Mouse (Mus musculus): ENCODE measurements around the gene Gm44503. TPM values are rescaled to one million over a fixed set of nuclear protein-coding genes. Genes with fewer than 3 reads are reported as not detected.

The Gm44503 gene
- polyA plus RNA-seq, 1 experiment from 2014 or later: not detected

- Histone ChIP-seq H3K9me3 (ENCODE audit: control insufficient read depth, low read length) (no peaks in the 10 kb centered on the region), H3K4me3 (ENCODE audit: low read length) (no peak overlapping the region), H3K27me3 (ENCODE audit: control insufficient read depth, insufficient read depth, low read length) (no peaks in the 10 kb centered on the region), H3K9ac (ENCODE audit: low read depth, low read length) (no peak overlapping the region), H3K4me1 (ENCODE audit: control insufficient read depth, insufficient read depth, low read length) (no peaks in the 10 kb centered on the region), H3K4me2 (replicated peaks; ENCODE audit: low read depth, low read length) (no peak overlapping the region), H3K36me3 (ENCODE audit: control insufficient read depth, insufficient read depth, low read length) (peaks cover 30% of the 10 kb centered on the region; the same call in 1 of the 2 replicates), H3K27ac (ENCODE audit: low read depth, low read length) (no peak overlapping the region)
- 92% methylated on average over 1 of the region's 1 CpGs for WGBS
- no peak for ATAC-seq (ENCODE audit: low FRiP score, low TSS enrichment)
Observed at GRCm38 (mm10) chr9:73030443-73030842, 71.8 kb downstream of the Gm44503 start.

DNA sequence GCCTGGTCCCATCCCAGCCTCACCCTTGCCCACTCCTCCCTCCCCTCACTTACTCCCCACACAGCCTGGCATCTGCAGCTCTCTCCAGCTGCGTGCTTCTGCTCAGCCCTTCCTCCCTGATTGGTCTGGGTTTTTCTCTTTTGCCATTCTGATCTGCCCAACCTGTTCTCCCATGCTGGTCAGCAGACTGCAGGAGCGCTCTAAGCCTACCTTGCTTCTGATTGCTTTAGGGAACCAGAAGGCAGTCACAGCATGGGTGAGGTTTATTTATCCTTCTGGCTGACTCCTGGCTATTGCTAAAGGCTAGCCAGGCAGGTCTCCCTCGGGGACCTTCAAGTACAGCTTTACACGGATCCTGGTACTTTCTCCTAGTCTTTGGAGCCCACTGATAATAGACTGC lies 72.8 kb downstream of the Gm44503 start:
- Histone ChIP-seq H3K27ac (ENCODE audit: low read depth, low read length) (no peak overlapping the region), H3K4me2 (replicated peaks; ENCODE audit: low read depth, low read length) (no peak overlapping the region), H3K27me3 (ENCODE audit: control insufficient read depth, insufficient read depth, low read length) (no peaks in the 10 kb centered on the region), H3K4me1 (ENCODE audit: control insufficient read depth, insufficient read depth, low read length) (no peaks in the 10 kb centered on the region), H3K4me3 (ENCODE audit: low read length) (no peak overlapping the region), H3K9ac (ENCODE audit: low read depth, low read length) (no peak overlapping the region), H3K9me3 (ENCODE audit: control insufficient read depth, low read length) (no peaks in the 10 kb centered on the region), H3K36me3 (ENCODE audit: control insufficient read depth, insufficient read depth, low read length) (peaks cover 30% of the 10 kb centered on the region; the same call in 1 of the 2 replicates)
- ATAC-seq (ENCODE audit: low FRiP score, low TSS enrichment): no peak
- WGBS: 75% methylated on average over 4 of the region's 4 CpGs

- Histone ChIP-seq H3K36me3 (ENCODE audit: control insufficient read depth, insufficient read depth, low read length) (peaks cover 30% of the 10 kb centered on the region; the same call in 1 of the 2 replicates), H3K9me3 (ENCODE audit: control insufficient read depth, low read length) (no peaks in the 10 kb centered on the region), H3K27me3 (ENCODE audit: control insufficient read depth, insufficient read depth, low read length) (no peaks in the 10 kb centered on the region), H3K4me2 (replicated peaks; ENCODE audit: low read depth, low read length) (no peak overlapping the region), H3K4me1 (ENCODE audit: control insufficient read depth, insufficient read depth, low read length) (no peaks in the 10 kb centered on the region), H3K4me3 (ENCODE audit: low read length) (no peak overlapping the region), H3K9ac (ENCODE audit: low read depth, low read length) (no peak overlapping the region), H3K27ac (ENCODE audit: low read depth, low read length) (no peak overlapping the region)
- WGBS: 97% methylated on average over 1 of the region's 1 CpGs
- ATAC-seq (ENCODE audit: low FRiP score, low TSS enrichment): no peak
Observed at GRCm38 (mm10) chr9:73033406-73033805, 74.8 kb downstream of the Gm44503 start.

- 0% methylated on average over 49 of the region's 49 CpGs for WGBS
- H3K27me3 ChIP-seq (ENCODE audit: control insufficient read depth, insufficient read depth, low read length): no peaks in the 10 kb centered on the region
- no peaks in the 10 kb centered on the region for H3K9me3 ChIP-seq (ENCODE audit: control insufficient read depth, low read length)
- peak overlapping the region; percentile 74 for H3K4me2 ChIP-seq (replicated peaks; ENCODE audit: low read depth, low read length)
- H3K4me3 ChIP-seq (ENCODE audit: low read length): peak overlapping the region; percentile 72
- H3K27ac ChIP-seq (ENCODE audit: low read depth, low read length): peak overlapping the region; percentile 39; the same call in 1 of the 2 replicates
- no peaks in the 10 kb centered on the region; the same call in 1 of the 2 replicates for H3K36me3 ChIP-seq (ENCODE audit: control insufficient read depth, insufficient read depth, low read length)
- peaks cover 7% of the 10 kb centered on the region for H3K4me1 ChIP-seq (ENCODE audit: control insufficient read depth, insufficient read depth, low read length)
- peak overlapping the region; percentile 70 for H3K9ac ChIP-seq (ENCODE audit: low read depth, low read length)
- peak; percentile 84 for ATAC-seq (ENCODE audit: low FRiP score, low TSS enrichment)
Observed at GRCm38 (mm10) chr9:73039222-73039945, 80.7 kb downstream of the Gm44503 start.

DNA sequence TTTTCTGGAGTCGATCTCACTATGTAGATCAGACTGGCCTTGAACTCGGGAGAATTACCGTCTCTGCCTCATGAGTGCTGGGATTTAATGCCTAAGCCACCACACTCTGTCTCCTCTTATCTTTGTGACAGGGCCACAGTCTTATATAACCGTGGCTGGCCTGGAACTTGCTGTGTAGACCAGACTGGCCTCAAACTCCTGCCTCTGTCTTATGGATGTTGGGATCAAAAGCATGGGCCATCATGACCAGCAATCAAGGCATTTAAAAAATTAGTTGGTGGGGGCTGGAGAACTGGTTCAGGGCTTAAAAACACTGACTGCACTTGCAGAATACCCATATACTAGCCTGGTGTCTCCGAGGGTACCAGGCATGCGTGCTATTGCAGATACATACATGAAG lies 81.4 kb downstream of the Gm44503 start, which contains the start of gene Pigb:
TSS of gene Pigb (minus strand) at position 299 of the 400 bp plus-strand sequence.
- H3K9ac ChIP-seq (ENCODE audit: low read depth, low read length): peak within 1 kb of the TSS; percentile 70
- no peaks in the 10 kb centered on the region for H3K27me3 ChIP-seq (ENCODE audit: control insufficient read depth, insufficient read depth, low read length)
- WGBS: 30% methylated on average over 6 of the region's 6 CpGs
- H3K4me1 ChIP-seq (ENCODE audit: control insufficient read depth, insufficient read depth, low read length): peaks cover 9% of the 10 kb centered on the region
- H3K9me3 ChIP-seq (ENCODE audit: control insufficient read depth, low read length): no peaks in the 10 kb centered on the region
- peak within 1 kb of the TSS; percentile 74 for H3K4me2 ChIP-seq (replicated peaks; ENCODE audit: low read depth, low read length)
- H3K27ac ChIP-seq (ENCODE audit: low read depth, low read length): peak within 1 kb of the TSS; percentile 39; the same call in 1 of the 2 replicates
- ATAC-seq (ENCODE audit: low FRiP score, low TSS enrichment): no peak
- no peaks in the 10 kb centered on the region; the same call in 1 of the 2 replicates for H3K36me3 ChIP-seq (ENCODE audit: control insufficient read depth, insufficient read depth, low read length)
- H3K4me3 ChIP-seq (ENCODE audit: low read length): peak within 1 kb of the TSS; percentile 72

GRCm38 (mm10) chr9:73044146-73045079 lies 85.8 kb downstream of the Gm44503 start, which contains the start of gene Rab27a:
TSS of gene Rab27a (plus strand) at chr9:73044854.
- Histone ChIP-seq H3K9ac (ENCODE audit: low read depth, low read length) (peak within 1 kb of the TSS; percentile 63), H3K4me3 (ENCODE audit: low read length) (peak within 1 kb of the TSS; percentile 50), H3K36me3 (ENCODE audit: control insufficient read depth, insufficient read depth, low read length) (no peaks in the 10 kb centered on the region), H3K4me1 (ENCODE audit: control insufficient read depth, insufficient read depth, low read length) (peaks cover 13% of the 10 kb centered on the region), H3K27ac (ENCODE audit: low read depth, low read length) (peak within 1 kb of the TSS; percentile 12; the same call in 1 of the 2 replicates), H3K4me2 (replicated peaks; ENCODE audit: low read depth, low read length) (peak within 1 kb of the TSS; percentile 89), H3K9me3 (ENCODE audit: control insufficient read depth, low read length) (no peaks in the 10 kb centered on the region), H3K27me3 (ENCODE audit: control insufficient read depth, insufficient read depth, low read length) (no peaks in the 10 kb centered on the region)
- under 1% methylated on average over 41 of the region's 41 CpGs for WGBS
- ATAC-seq (ENCODE audit: low FRiP score, low TSS enrichment): peak; percentile 73

GRCm38 (mm10) chr9:73045204-73045603 lies 86.6 kb downstream of the Gm44503 start:
- Histone ChIP-seq H3K4me3 (ENCODE audit: low read length) (peak overlapping the region; percentile 50), H3K36me3 (ENCODE audit: control insufficient read depth, insufficient read depth, low read length) (no peaks in the 10 kb centered on the region), H3K9ac (ENCODE audit: low read depth, low read length) (peak overlapping the region; percentile 63; the same call in 1 of the 2 replicates), H3K4me1 (ENCODE audit: control insufficient read depth, insufficient read depth, low read length) (peaks cover 15% of the 10 kb centered on the region), H3K9me3 (ENCODE audit: control insufficient read depth, low read length) (no peaks in the 10 kb centered on the region), H3K4me2 (replicated peaks; ENCODE audit: low read depth, low read length) (peak overlapping the region; percentile 89), H3K27me3 (ENCODE audit: control insufficient read depth, insufficient read depth, low read length) (no peaks in the 10 kb centered on the region), H3K27ac (ENCODE audit: low read depth, low read length) (no peak overlapping the region)
- WGBS: 10% methylated on average over 7 of the region's 7 CpGs
- ATAC-seq (ENCODE audit: low FRiP score, low TSS enrichment): no peak

DNA sequence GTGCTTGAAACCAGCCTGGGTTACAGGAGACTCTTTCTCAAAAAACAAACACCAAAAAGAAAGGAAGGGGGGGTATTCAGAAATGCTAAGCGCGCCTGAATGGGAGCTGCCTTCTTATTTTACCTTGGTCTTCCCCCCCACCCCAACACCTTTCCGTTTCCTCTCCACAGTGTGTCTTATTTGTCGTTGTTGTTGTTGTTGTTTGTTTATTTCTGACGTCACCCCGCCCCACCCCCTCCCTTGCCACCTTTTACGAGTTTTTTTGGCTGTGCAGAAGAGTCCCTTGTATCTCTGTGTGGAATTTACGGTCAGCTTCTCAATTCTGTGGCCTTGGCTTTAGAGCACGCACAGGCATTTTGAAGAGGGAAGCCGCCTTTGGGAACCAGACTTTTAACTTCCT lies 87.1 kb downstream of the Gm44503 start:
- 0 out of 2 replicates have a peak overlapping the region, but pooled peaks have one; percentile 50 for H3K4me3 ChIP-seq (ENCODE audit: low read length)
- peak overlapping the region; percentile 89 for H3K4me2 ChIP-seq (replicated peaks; ENCODE audit: low read depth, low read length)
- H3K9ac ChIP-seq (ENCODE audit: low read depth, low read length): no peak overlapping the region; the same call in 1 of the 2 replicates
- ATAC-seq (ENCODE audit: low FRiP score, low TSS enrichment): no peak
- WGBS: 69% methylated on average over 10 of the region's 10 CpGs
- no peak overlapping the region for H3K27ac ChIP-seq (ENCODE audit: low read depth, low read length)
- no peaks in the 10 kb centered on the region for H3K9me3 ChIP-seq (ENCODE audit: control insufficient read depth, low read length)
- no peaks in the 10 kb centered on the region for H3K27me3 ChIP-seq (ENCODE audit: control insufficient read depth, insufficient read depth, low read length)
- peaks cover 14% of the 10 kb centered on the region; the same call in 1 of the 2 replicates for H3K4me1 ChIP-seq (ENCODE audit: control insufficient read depth, insufficient read depth, low read length)
- H3K36me3 ChIP-seq (ENCODE audit: control insufficient read depth, insufficient read depth, low read length): no peaks in the 10 kb centered on the region
